Mouse (Mus musculus): ENCODE measurements around the gene Nit1.

GRCm38 (mm10) chr1:171373946-171374345, 28.5 kb upstream of the Nit1 start:
- TF ChIP-seq POLR2A (IDR thresholded peaks at IDR 0.05; ENCODE audit: low read depth, low read length) = no peak
- TF ChIP-seq CTCF (IDR thresholded peaks at IDR 0.05; ENCODE audit: extremely low read depth, insufficient read length, insufficient replicate concordance, low read depth, low read length) = no peak
